Mouse (Mus musculus) frontal cortex, postnatal 36 days (tissue): ENCODE data around the gene Asgr1.

Experiments used
- DNase-seq, 2 experiments: peaks; one replicate each; pipeline ENCODE4 v3.0.0; 2022; ENCODE audit warnings: low spot score in 2 of 2

Gene Asgr1

GRCm38 (mm10) chr11:70026689-70027088, 27.2 kb upstream of the Asgr1 start:
- DNase-seq = no peak

GRCm38 (mm10) chr11:70027397-70027796, 26.5 kb upstream of the Asgr1 start:
- peak; percentile 46 to 52 for DNase-seq

GRCm38 (mm10) chr11:70028401-70029129, 25.3 kb upstream of the Asgr1 start:
- DNase-seq = no peak

GRCm38 (mm10) chr11:70029130-70029801, 24.6 kb upstream of the Asgr1 start:
- DNase-seq = peak; percentile 87 to 88

GRCm38 (mm10) chr11:70029829-70030550, 23.9 kb upstream of the Asgr1 start:
- DNase-seq = no peak

GRCm38 (mm10) chr11:70030651-70031320, 23.1 kb upstream of the Asgr1 start:
- no peak for DNase-seq

GRCm38 (mm10) chr11:70031321-70031670, 22.6 kb upstream of the Asgr1 start:
- no peak for DNase-seq

GRCm38 (mm10) chr11:70038174-70038573, 15.7 kb upstream of the Asgr1 start:
- no peak for DNase-seq

- no peak for DNase-seq
Observed at GRCm38 (mm10) chr11:70039631-70040030, 14.3 kb upstream of the Asgr1 start.

GRCm38 (mm10) chr11:70040184-70040583, 13.7 kb upstream of the Asgr1 start:
- DNase-seq = no peak

- no peak for DNase-seq
Observed at GRCm38 (mm10) chr11:70042309-70043085, 11.4 kb upstream of the Asgr1 start.

GRCm38 (mm10) chr11:70043665-70044064, 10.2 kb upstream of the Asgr1 start:
- DNase-seq = no peak

GRCm38 (mm10) chr11:70045435-70045834, 8.4 kb upstream of the Asgr1 start:
- DNase-seq = no peak

- no peak for DNase-seq
Observed at GRCm38 (mm10) chr11:70049366-70049765, 4.5 kb upstream of the Asgr1 start.

- DNase-seq = no peak
Observed at GRCm38 (mm10) chr11:70049816-70050215, 4.1 kb upstream of the Asgr1 start.

- no peak for DNase-seq
Observed at GRCm38 (mm10) chr11:70053156-70053555, 729 bp upstream of the Asgr1 start.

GRCm38 (mm10) chr11:70055618-70056214, 1.8 kb downstream of the Asgr1 start:
- peak; percentile 60 to 69 for DNase-seq

- DNase-seq = no peak
Observed at GRCm38 (mm10) chr11:70057805-70058204, 3.9 kb downstream of the Asgr1 start.

- no peak for DNase-seq
Observed at GRCm38 (mm10) chr11:70059930-70060329, 6.0 kb downstream of the Asgr1 start.

GRCm38 (mm10) chr11:70063053-70063452, 9.2 kb downstream of the Asgr1 start:
- no peak for DNase-seq

- no peak for DNase-seq
Observed at GRCm38 (mm10) chr11:70066701-70067100, 12.8 kb downstream of the Asgr1 start.
